Mouse (Mus musculus) brown adipose tissue, adult 24 weeks (tissue): ENCODE measurements around the gene A630010A05Rik. TPM values are rescaled to one million over a fixed set of nuclear protein-coding genes. Genes with fewer than 3 reads are reported as not detected.
"Not testable (repeated sequence)": the region's sequence is repeated elsewhere in the genome, so short reads cannot be mapped to it uniquely, and the experiment has no call there.

Source experiments
- H3K27ac ChIP-seq: fragments of 200-500 bp; replicated peaks from 2 replicates; pipeline ENCODE4 v1.5.1; 2012; ENCODE audit warnings: low read depth, mild to moderate bottlenecking, low read length
- H3K4me1 ChIP-seq: fragments of 200-500 bp; 2 replicates; pipeline ENCODE4 v1.6.1; 2012; ENCODE audit warnings: low read length, mixed read lengths; ENCODE audit not compliant: control insufficient read depth, insufficient read depth, insufficient read length
- H3K4me3 ChIP-seq: fragments of 200-500 bp; 2 replicates; pipeline ENCODE4 v1.5.1; 2012; ENCODE audit warnings: low read depth, mild to moderate bottlenecking, low read length, moderate library complexity; ENCODE audit not compliant: insufficient read depth
- polyA plus RNA-seq: library from polyadenylated mRNA; stranded (reverse); fragments of >200 nt; gene quantifications from 2 replicates; pipeline ENCODE4 v1.2.4, GENCODE M21; 2012; ENCODE audit not compliant: missing spikeins, insufficient read depth, insufficient read length

A630010A05Rik gene
- not detected in 2 replicates for polyA plus RNA-seq

- no peaks in the 10 kb centered on the region for H3K4me1 ChIP-seq
- H3K27ac ChIP-seq = no peak within 1 kb of the TSS
- no peak within 1 kb of the TSS for H3K4me3 ChIP-seq
Measured at GRCm38 (mm10) chr16:14562017-14562416, at the start of gene A630010A05Rik. TSS of gene A630010A05Rik (plus strand) at chr16:14562317.

- H3K4me1 ChIP-seq = no peaks in the 10 kb centered on the region
- no peak overlapping the region for H3K27ac ChIP-seq
- no peak overlapping the region for H3K4me3 ChIP-seq
Measured at GRCm38 (mm10) chr16:14535766-14536165, 26.4 kb upstream of the A630010A05Rik start.

- not testable (repeated sequence) for H3K4me1 ChIP-seq, H3K27ac ChIP-seq, H3K4me3 ChIP-seq
Measured at GRCm38 (mm10) chr16:14557191-14557590, 4.9 kb upstream of the A630010A05Rik start.

Other genes with a start within 250 kb of the A630010A05Rik start
- 79.2 and 86.7 TPM in 2 replicates for gene Fopnl, start 244.9 kb upstream of the A630010A05Rik start, polyA plus RNA-seq
- 11.1 and 20.7 TPM in 2 replicates for gene Abcc1, start 200.8 kb upstream of the A630010A05Rik start, polyA plus RNA-seq